Mouse (Mus musculus): ENCODE measurements at regions not wholly inside any gene's neighbourhood (a gene's known extent, or its start where the extent isn't known, plus 50 kb on each side); places are given as distances from the start of the nearest gene placed in this dataset.

DNA sequence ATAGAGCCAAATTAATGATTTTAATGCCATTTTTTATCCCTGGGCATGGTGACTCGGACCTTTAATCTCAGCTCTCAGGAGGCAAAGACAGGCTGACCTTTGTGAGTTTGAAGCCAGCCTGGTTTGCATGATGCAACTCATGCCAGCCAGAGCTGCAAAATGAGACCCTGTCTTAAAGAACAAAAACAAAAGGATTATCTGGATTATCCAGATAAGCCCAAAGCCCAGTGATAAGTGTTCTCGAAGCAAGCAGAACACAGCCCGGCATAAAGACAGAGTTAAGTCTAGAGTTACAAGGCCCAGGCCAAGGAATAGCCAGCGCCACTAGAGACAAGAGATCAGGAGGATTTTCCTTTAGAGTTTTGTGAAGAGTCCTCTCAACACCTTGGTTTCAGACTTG is 54.8 kb upstream of the Pkdcc start:
- no peak overlapping the region for H3K9ac ChIP-seq (ENCODE audit: insufficient read depth, low read depth)
- no peaks in the 10 kb centered on the region for H3K27me3 ChIP-seq (replicated peaks)
- no peak for TF ChIP-seq TBP (conservative IDR thresholded peaks at IDR 0.05; ENCODE audit: low read depth, low read length)
- no peak for TF ChIP-seq GABPA (IDR thresholded peaks at IDR 0.05; ENCODE audit: insufficient replicate concordance, low read depth, low read length)
- no peak for TF ChIP-seq JUND (conservative IDR thresholded peaks at IDR 0.05; ENCODE audit: low read depth, low read length)
- no peak for TF ChIP-seq EP300 (IDR thresholded peaks at IDR 0.05; ENCODE audit: low read length)
- no peak for TF ChIP-seq PAX5 (IDR thresholded peaks at IDR 0.05; ENCODE audit: low read length)
- TF ChIP-seq MAFK (IDR thresholded peaks at IDR 0.05; ENCODE audit: insufficient replicate concordance, low read length) = no peak
- TF ChIP-seq RCOR1 (conservative IDR thresholded peaks at IDR 0.05; ENCODE audit: low read depth, low read length) = no peak
- TF ChIP-seq IRF4 (IDR thresholded peaks at IDR 0.05; ENCODE audit: low read depth, low read length) = no peak
- TF ChIP-seq ZC3H11A (IDR thresholded peaks at IDR 0.05; ENCODE audit: low read depth, low read length) = no peak
- TF ChIP-seq JUN (IDR thresholded peaks at IDR 0.05; ENCODE audit: insufficient read depth, low read depth, low read length) = no peak
- no peak for TF ChIP-seq CTCF (conservative IDR thresholded peaks at IDR 0.05 in 1 of 2, IDR thresholded peaks at IDR 0.05 in 1 of 2; ENCODE audit: low read depth in 2 of 2, low read length in 2 of 2)
- no peak for TF ChIP-seq MAX (IDR thresholded peaks at IDR 0.05; ENCODE audit: low read length)
- no peak for TF ChIP-seq RAD21 (IDR thresholded peaks at IDR 0.05; ENCODE audit: low read depth, low read length)
- TF ChIP-seq ZMIZ1 (IDR thresholded peaks at IDR 0.05; ENCODE audit: low read depth, low read length) = no peak
- no peak for TF ChIP-seq BHLHE40 (IDR thresholded peaks at IDR 0.05; ENCODE audit: low read depth, low read length)
- no peak for TF ChIP-seq MAZ (IDR thresholded peaks at IDR 0.05; ENCODE audit: low read depth, low read length)
- no peak for TF ChIP-seq ZNF384 (IDR thresholded peaks at IDR 0.05; ENCODE audit: low read depth, low read length)
- no peak for TF ChIP-seq SMC3 (IDR thresholded peaks at IDR 0.05; ENCODE audit: low read depth, low read length)
- TF ChIP-seq E2F4 (IDR thresholded peaks at IDR 0.05; ENCODE audit: insufficient replicate concordance, low read depth, low read length) = no peak
- TF ChIP-seq UBTF (IDR thresholded peaks at IDR 0.05; ENCODE audit: low read depth, low read length) = no peak
- H3K4me2 ChIP-seq (ENCODE audit: insufficient read depth, low read depth, poor library complexity, severe bottlenecking) = no peak overlapping the region
- in situ Hi-C loops (cut with MboI; ENCODE audit: low pct_ligation_motif_present, low pct_unique_long_range_greater_than_20kb, low sequenced_read_pairs) (no loop called here), dilution Hi-C loops (cut with MboI; ENCODE audit: extremely low pct_ligation_motif_present, extremely low pct_unique_long_range_greater_than_20kb, low sequenced_read_pairs) (no loop called here)
- H3K79me2 ChIP-seq (replicated peaks; ENCODE audit: control insufficient read depth, extremely low read depth, insufficient read depth, poor library complexity, severe bottlenecking) = no peaks in the 10 kb centered on the region
- H3K4me1 ChIP-seq (ENCODE audit: control insufficient read depth in 1 of 2, insufficient read depth in 2 of 2) = peaks cover 11 to 54% of the 10 kb centered on the region in 2 experiments; a peak in 3 of 4 replicates
- no peak for DNase-seq (ENCODE audit: extremely low read depth)
- H3K36me3 ChIP-seq (replicated peaks in 1 of 2; ENCODE audit: control insufficient read depth in 1 of 2, insufficient read depth in 1 of 2, low read length in 1 of 2) = no peaks in the 10 kb centered on the region
- H3K9me3 ChIP-seq (replicated peaks; ENCODE audit: low read length) = no peaks in the 10 kb centered on the region
- no peak overlapping the region for H3K27ac ChIP-seq (ENCODE audit: insufficient read depth, low read depth)
- no peak overlapping the region for H3K4me3 ChIP-seq (replicated peaks in 1 of 3; ENCODE audit: low read depth in 2 of 3, low read length in 2 of 3, poor library complexity in 1 of 3)

DNA sequence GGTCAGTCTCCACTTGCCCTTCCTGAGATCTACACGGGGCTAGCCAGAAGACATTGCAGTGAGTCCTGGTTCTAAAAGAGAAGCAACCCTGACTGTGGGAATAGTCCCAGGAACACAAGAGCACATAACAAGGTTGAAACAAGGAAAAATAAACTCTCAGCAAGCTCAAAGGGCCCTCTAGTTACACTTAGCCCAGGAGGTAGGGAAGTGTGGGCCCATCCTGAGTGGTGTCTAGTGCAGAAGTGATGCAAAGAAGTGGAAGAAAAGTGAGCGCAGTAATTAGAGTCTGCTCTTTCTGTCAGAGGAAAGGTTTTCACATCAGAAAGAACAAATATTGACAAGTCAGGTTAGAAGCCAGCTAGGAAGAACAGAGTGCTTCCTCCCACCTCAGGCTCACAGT is 53.4 kb upstream of the Pkdcc start:
- Histone ChIP-seq H3K4me1 (ENCODE audit: control insufficient read depth in 1 of 2, insufficient read depth in 2 of 2) (peaks cover 11 to 40% of the 10 kb centered on the region in 2 experiments; a peak in 3 of 4 replicates), H3K27me3 (replicated peaks) (peaks cover 1% of the 10 kb centered on the region), H3K9ac (ENCODE audit: insufficient read depth, low read depth) (no peak overlapping the region), H3K27ac (ENCODE audit: insufficient read depth, low read depth) (no peak overlapping the region), H3K4me2 (ENCODE audit: insufficient read depth, low read depth, poor library complexity, severe bottlenecking) (no peak overlapping the region), H3K9me3 (replicated peaks; ENCODE audit: low read length) (no peaks in the 10 kb centered on the region), H3K79me2 (replicated peaks; ENCODE audit: control insufficient read depth, extremely low read depth, insufficient read depth, poor library complexity, severe bottlenecking) (no peaks in the 10 kb centered on the region), H3K36me3 (replicated peaks in 1 of 2; ENCODE audit: control insufficient read depth in 1 of 2, insufficient read depth in 1 of 2, low read length in 1 of 2) (no peaks in the 10 kb centered on the region), H3K4me3 (replicated peaks in 1 of 3; ENCODE audit: low read depth in 2 of 3, low read length in 2 of 3, poor library complexity in 1 of 3) (no peak overlapping the region)
- dilution Hi-C loops (cut with MboI; ENCODE audit: extremely low pct_ligation_motif_present, extremely low pct_unique_long_range_greater_than_20kb, low sequenced_read_pairs) = no loop called here
- TF ChIP-seq MXI1 (IDR thresholded peaks at IDR 0.05; ENCODE audit: low read depth, low read length) = no peak
- TF ChIP-seq POLR2AphosphoS2 (IDR thresholded peaks at IDR 0.05; ENCODE audit: low read depth, low read length) = no peak
- no peak for TF ChIP-seq MAX (IDR thresholded peaks at IDR 0.05; ENCODE audit: low read length)
- TF ChIP-seq ZNF384 (IDR thresholded peaks at IDR 0.05; ENCODE audit: low read depth, low read length) = no peak
- no peak for TF ChIP-seq PAX5 (IDR thresholded peaks at IDR 0.05; ENCODE audit: low read length)
- no peak for TF ChIP-seq EP300 (IDR thresholded peaks at IDR 0.05; ENCODE audit: low read length)
- TF ChIP-seq MAZ (IDR thresholded peaks at IDR 0.05; ENCODE audit: low read depth, low read length) = no peak
- no peak for TF ChIP-seq UBTF (IDR thresholded peaks at IDR 0.05; ENCODE audit: low read depth, low read length)
- TF ChIP-seq JUND (conservative IDR thresholded peaks at IDR 0.05; ENCODE audit: low read depth, low read length) = no peak
- TF ChIP-seq E2F4 (IDR thresholded peaks at IDR 0.05; ENCODE audit: insufficient replicate concordance, low read depth, low read length) = no peak
- no peak for TF ChIP-seq CTCF (conservative IDR thresholded peaks at IDR 0.05 in 1 of 2, IDR thresholded peaks at IDR 0.05 in 1 of 2; ENCODE audit: low read depth in 2 of 2, low read length in 2 of 2)
- TF ChIP-seq JUN (IDR thresholded peaks at IDR 0.05; ENCODE audit: insufficient read depth, low read depth, low read length) = no peak
- no peak for TF ChIP-seq ZC3H11A (IDR thresholded peaks at IDR 0.05; ENCODE audit: low read depth, low read length)
- no peak for TF ChIP-seq NRF1 (IDR thresholded peaks at IDR 0.05; ENCODE audit: low read depth, low read length)
- no peak for TF ChIP-seq BHLHE40 (IDR thresholded peaks at IDR 0.05; ENCODE audit: low read depth, low read length)
- TF ChIP-seq SIN3A (IDR thresholded peaks at IDR 0.05; ENCODE audit: low read length) = no peak
- TF ChIP-seq HCFC1 (IDR thresholded peaks at IDR 0.05; ENCODE audit: low read depth, low read length) = no peak
- TF ChIP-seq CHD2 (IDR thresholded peaks at IDR 0.05; ENCODE audit: low read length) = no peak
- no peak for DNase-seq (ENCODE audit: extremely low read depth)
- in situ Hi-C loops (cut with MboI; ENCODE audit: low pct_ligation_motif_present, low pct_unique_long_range_greater_than_20kb, low sequenced_read_pairs) = no loop called here

All from CH12.LX (cell line).